Mouse (Mus musculus) intestine, postnatal 0 days (tissue): ENCODE measurements around the gene Ahrr. TPM values are rescaled to one million over a fixed set of nuclear protein-coding genes. Genes with fewer than 3 reads are reported as not detected.

Source experiments
- ATAC-seq: fragments of 200-750 bp; cut with Nextera tagmentation; 2 replicates; pipeline ENCODE4 v1.8.0; 2017; ENCODE audit warnings: mild to moderate bottlenecking, moderate TSS enrichment, moderate library complexity
- H3K27ac ChIP-seq: fragments of 300-500 bp; sonication (generic); 2 replicates; pipeline ENCODE4 v1.5.1; 2014; ENCODE audit warnings: mild to moderate bottlenecking, low read depth, low read length, moderate library complexity
- H3K27me3 ChIP-seq: fragments of 300-500 bp; sonication (generic); replicated peaks from 2 replicates; pipeline ENCODE4 v1.6.1; 2014; ENCODE audit warnings: low read length, mixed read lengths; ENCODE audit not compliant: control insufficient read depth, insufficient read depth
- H3K36me3 ChIP-seq: fragments of 300-500 bp; sonication (generic); 2 replicates; pipeline ENCODE4 v1.6.1; 2014; ENCODE audit warnings: mild to moderate bottlenecking, moderate library complexity; ENCODE audit not compliant: control insufficient read depth, insufficient read depth
- H3K4me1 ChIP-seq: fragments of 300-500 bp; sonication (generic); replicated peaks from 2 replicates; pipeline ENCODE4 v1.6.1; 2014; ENCODE audit warnings: antibody characterized with exemption, low read length, mixed read lengths; ENCODE audit not compliant: control insufficient read depth, insufficient read depth
- H3K4me2 ChIP-seq: fragments of 300-500 bp; sonication (generic); replicated peaks from 2 replicates; pipeline ENCODE4 v1.6.1; 2014; ENCODE audit warnings: low read depth, mild to moderate bottlenecking, moderate library complexity
- H3K4me3 ChIP-seq: fragments of 300-500 bp; sonication (generic); 2 replicates; pipeline ENCODE4 v1.5.1; 2014; ENCODE audit warnings: low read depth, low read length
- H3K9ac ChIP-seq: fragments of 300-500 bp; sonication (generic); 2 replicates; pipeline ENCODE4 v1.6.1; 2014; ENCODE audit warnings: mild to moderate bottlenecking, low read depth, low read length
- H3K9me3 ChIP-seq: fragments of 300-500 bp; sonication (generic); 2 replicates; pipeline ENCODE4 v1.6.1; 2016; ENCODE audit warnings: mixed run types; ENCODE audit not compliant: control insufficient read depth
- CTCF ChIP-seq: sonication (generic); IDR thresholded peaks from 2 replicates; pipeline ENCODE4 v1.5.1; 2016; ENCODE audit warnings: low read depth, mild to moderate bottlenecking, control low read depth, antibody characterized with exemption, moderate library complexity
- WGBS: fragments of 180-500 bp; shearing (Covaris S2); extraction: QIAGEN DNeasy Blood & Tissue Kit; methylation state at CpG from one replicate; pipeline ENCODE4 v1.1.7; 2014; 5-methylcytosine and 5-hydroxymethylcytosine counted together
- polyA plus RNA-seq: library from polyadenylated mRNA; unstranded; fragments of >200 nt; fragmentation: Nextera tagmentation; extraction: Ambion mirVana; gene quantifications from 2 replicates; pipeline ENCODE4 v1.2.1, GENCODE M21; 2015

Gene Ahrr
- polyA plus RNA-seq, 1 experiment from 2014 or later = 0.50 TPM

GRCm38 (mm10) chr13:74296376-74296775 lies 4.2 kb upstream of the Ahrr start:
- Histone ChIP-seq H3K36me3 (no peaks in the 10 kb centered on the region), H3K9ac (no peak overlapping the region), H3K4me1 (0 out of 2 replicates have a peak, but pooled peaks cover 4% of the 10 kb centered on the region), H3K4me3 (no peak overlapping the region), H3K27me3 (no peaks in the 10 kb centered on the region), H3K9me3 (no peaks in the 10 kb centered on the region), H3K27ac (no peak overlapping the region), H3K4me2 (no peak overlapping the region)
- no peak for ATAC-seq
- no peak for TF ChIP-seq CTCF
- 70% methylated on average over 7 of the region's 7 CpGs for WGBS

GRCm38 (mm10) chr13:74289646-74290045 lies 2.5 kb downstream of the Ahrr start:
- no peaks in the 10 kb centered on the region for H3K36me3 ChIP-seq
- 81% methylated on average over 5 of the region's 5 CpGs for WGBS
- no peak overlapping the region for H3K9ac ChIP-seq
- H3K27ac ChIP-seq = no peak overlapping the region
- H3K9me3 ChIP-seq = no peaks in the 10 kb centered on the region
- ATAC-seq = no peak
- 0 out of 2 replicates have a peak, but pooled peaks cover 4% of the 10 kb centered on the region for H3K4me1 ChIP-seq
- no peak overlapping the region for H3K4me2 ChIP-seq
- no peak for TF ChIP-seq CTCF
- H3K27me3 ChIP-seq = no peaks in the 10 kb centered on the region
- no peak overlapping the region for H3K4me3 ChIP-seq

GRCm38 (mm10) chr13:74282299-74282698 lies 9.8 kb downstream of the Ahrr start:
- H3K9me3 ChIP-seq = no peaks in the 10 kb centered on the region
- H3K27ac ChIP-seq = peak overlapping the region; percentile 63
- H3K9ac ChIP-seq = no peak overlapping the region
- H3K36me3 ChIP-seq = no peaks in the 10 kb centered on the region
- H3K4me3 ChIP-seq = no peak overlapping the region
- no peaks in the 10 kb centered on the region for H3K27me3 ChIP-seq
- TF ChIP-seq CTCF = no peak
- ATAC-seq = peak; percentile 96
- H3K4me2 ChIP-seq = no peak overlapping the region
- 33% methylated on average over 1 of the region's 2 CpGs for WGBS
- H3K4me1 ChIP-seq = 0 out of 2 replicates have a peak, but pooled peaks cover 7% of the 10 kb centered on the region

GRCm38 (mm10) chr13:74275726-74276125 lies 16.4 kb downstream of the Ahrr start:
- no peak for TF ChIP-seq CTCF
- no peak for ATAC-seq
- H3K27me3 ChIP-seq = no peaks in the 10 kb centered on the region

GRCm38 (mm10) chr13:74260231-74260992 lies 31.7 kb downstream of the Ahrr start:
- peak; percentile 70 for ATAC-seq

More at GRCm38 (mm10) chr13:74275726-74276125, 16.4 kb downstream of the Ahrr start:
- Histone ChIP-seq H3K36me3 (no peaks in the 10 kb centered on the region), H3K27ac (no peak overlapping the region), H3K4me1 (no peaks in the 10 kb centered on the region), H3K9me3 (no peaks in the 10 kb centered on the region), H3K4me3 (no peak overlapping the region), H3K9ac (no peak overlapping the region), H3K4me2 (no peak overlapping the region)
- 70% methylated on average over 4 of the region's 4 CpGs for WGBS

GRCm38 (mm10) chr13:74259460-74260230 lies 32.5 kb downstream of the Ahrr start:
- Histone ChIP-seq H3K9me3 (no peaks in the 10 kb centered on the region), H3K27ac (0 out of 2 replicates have a peak overlapping the region, but pooled peaks have one; percentile 5), H3K36me3 (no peaks in the 10 kb centered on the region), H3K9ac (peak overlapping the region; percentile 28), H3K4me1 (0 out of 2 replicates have a peak, but pooled peaks cover 4% of the 10 kb centered on the region), H3K27me3 (no peaks in the 10 kb centered on the region), H3K4me3 (peak overlapping the region; percentile 37), H3K4me2 (peak overlapping the region; percentile 76)
- no peak for TF ChIP-seq CTCF
- 4% methylated on average over 35 of the region's 35 CpGs for WGBS
- ATAC-seq = peak; percentile 79

More at GRCm38 (mm10) chr13:74260231-74260992, 31.7 kb downstream of the Ahrr start:
- Histone ChIP-seq H3K9me3 (no peaks in the 10 kb centered on the region), H3K4me1 (0 out of 2 replicates have a peak, but pooled peaks cover 4% of the 10 kb centered on the region), H3K27me3 (no peaks in the 10 kb centered on the region), H3K27ac (0 out of 2 replicates have a peak overlapping the region, but pooled peaks have one; percentile 5), H3K36me3 (no peaks in the 10 kb centered on the region), H3K9ac (peak overlapping the region; percentile 28), H3K4me2 (peak overlapping the region; percentile 76), H3K4me3 (peak overlapping the region; percentile 37)
- peak; percentile 69 for TF ChIP-seq CTCF
- 6% methylated on average over 10 of the region's 10 CpGs for WGBS
